Mouse (Mus musculus) layer of hippocampus, adult 9-10 months (tissue): Measurements from ENCODE around the gene Acsl5.

Experiments
- DNase-seq: peaks from one replicate; pipeline ENCODE4 v3.0.0; 2022; ENCODE audit warnings: low spot score

The Acsl5 gene

DNA sequence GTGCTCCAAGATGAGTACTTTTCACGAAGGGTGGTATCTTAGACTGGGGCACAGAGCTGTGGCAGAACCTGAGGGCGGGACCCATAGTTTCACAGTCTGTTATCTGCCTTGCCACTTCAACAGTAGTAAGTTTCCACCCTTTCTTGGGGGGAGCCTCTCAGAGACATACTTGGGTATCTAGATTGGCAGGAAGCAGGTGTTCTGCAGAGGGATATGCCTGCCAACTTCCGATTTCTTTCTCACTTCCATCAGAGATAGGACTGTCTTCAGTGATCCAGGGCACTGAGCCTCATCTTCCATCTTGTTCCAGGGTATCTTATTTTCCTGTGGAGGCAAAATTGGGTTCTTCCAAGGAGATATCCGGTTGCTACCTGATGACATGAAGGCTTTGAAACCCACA is 32.4 kb downstream of the Acsl5 start:
- DNase-seq: no peak

DNA sequence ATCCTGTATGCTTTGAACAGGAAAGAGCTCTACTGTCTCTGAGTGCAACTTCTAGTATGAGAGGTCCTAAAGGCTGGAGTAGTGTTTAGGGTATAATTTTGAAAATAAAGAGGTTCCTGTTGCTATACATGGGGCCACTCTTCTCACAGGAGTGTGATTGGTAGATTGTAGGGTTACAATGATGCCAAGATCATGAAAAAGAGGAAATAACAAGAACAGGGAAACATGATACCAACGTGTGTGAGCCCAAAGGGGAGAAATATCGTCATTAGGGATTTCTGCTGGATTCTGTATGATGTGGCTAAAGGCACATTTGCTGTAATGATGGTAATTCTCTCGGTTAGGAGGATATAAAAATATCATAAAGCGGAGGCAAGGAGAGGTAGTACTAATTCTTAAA is 34.3 kb downstream of the Acsl5 start:
- no peak for DNase-seq

DNA sequence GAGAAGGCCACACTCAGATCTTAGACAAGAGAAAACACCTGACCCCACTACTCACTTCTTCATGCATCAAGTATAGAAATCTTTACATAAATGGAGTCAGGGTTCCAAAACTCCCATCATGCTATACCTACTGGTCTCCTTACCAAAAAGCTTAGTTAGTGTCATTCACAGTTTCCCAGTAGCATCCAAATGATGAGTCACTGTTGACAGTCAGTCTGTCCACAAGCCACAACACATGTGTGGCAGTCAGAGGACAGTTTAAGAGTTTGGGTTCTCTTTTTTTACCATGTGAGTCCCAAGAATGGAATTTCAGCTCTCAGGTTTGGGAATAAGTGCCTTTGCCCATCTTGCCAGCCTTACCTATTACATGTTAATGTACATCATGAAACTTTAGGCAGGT is 37.2 kb downstream of the Acsl5 start:
- DNase-seq: no peak

DNA sequence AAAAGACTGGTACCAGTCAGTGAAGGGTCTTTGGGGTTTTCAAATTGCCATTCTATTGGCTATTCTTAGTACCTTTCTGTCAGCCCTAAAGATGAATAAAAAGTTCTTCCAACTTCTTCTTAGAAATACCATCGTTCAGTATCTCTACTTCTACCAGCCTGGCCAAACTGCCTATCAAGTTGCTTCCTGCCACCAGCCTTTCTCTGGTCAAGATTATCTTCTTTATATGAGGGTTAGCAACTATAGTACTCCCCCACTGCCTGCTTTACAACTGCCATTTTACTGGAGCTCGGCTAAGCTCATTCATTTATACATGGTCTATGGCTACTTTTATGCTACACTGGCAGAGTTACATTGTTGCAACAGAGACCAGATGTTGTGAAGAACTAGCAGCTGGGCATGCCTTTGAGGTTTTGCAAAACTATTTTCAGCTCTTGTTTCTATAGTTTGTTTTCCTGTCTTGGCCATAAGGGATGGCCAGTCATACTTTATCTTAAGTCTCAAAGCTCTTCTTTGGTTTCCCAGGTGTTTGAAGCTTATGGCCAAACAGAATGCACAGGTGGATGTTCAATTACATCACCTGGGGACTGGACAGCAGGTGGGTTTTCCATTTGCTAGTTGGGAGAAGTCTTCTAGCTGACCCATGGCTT is 39.0 kb downstream of the Acsl5 start:
- no peak for DNase-seq

DNA sequence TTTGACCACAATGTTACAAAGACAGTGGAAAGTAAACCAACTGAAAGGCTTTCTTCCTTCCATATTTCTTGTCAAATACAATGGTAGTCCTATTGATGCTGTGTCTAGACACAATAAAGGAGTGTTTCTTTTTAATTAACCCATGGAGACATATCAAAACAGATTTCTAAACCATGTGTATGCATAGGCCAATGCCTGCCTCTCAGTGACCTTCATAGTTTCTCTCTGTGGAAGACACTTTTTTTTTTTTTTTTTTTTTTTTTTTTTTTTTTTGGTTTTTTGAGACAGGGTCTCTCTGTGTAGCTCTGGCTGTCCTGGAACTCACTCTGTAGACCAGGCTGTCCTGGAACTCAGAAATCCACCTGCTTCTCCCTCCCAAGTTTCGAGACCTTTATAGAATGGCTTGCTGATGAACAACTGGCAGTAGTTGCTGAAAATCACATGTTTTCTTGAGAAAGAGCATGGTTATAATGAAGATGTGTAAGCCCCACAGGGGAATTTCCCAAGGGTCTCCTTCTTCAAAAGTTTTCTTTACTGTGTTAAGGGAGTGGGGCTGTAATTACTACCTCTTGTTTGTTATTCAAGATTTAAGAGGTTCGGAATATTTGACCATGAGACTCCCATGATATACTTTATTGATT is 40.6 kb downstream of the Acsl5 start:
- no peak for DNase-seq

DNA sequence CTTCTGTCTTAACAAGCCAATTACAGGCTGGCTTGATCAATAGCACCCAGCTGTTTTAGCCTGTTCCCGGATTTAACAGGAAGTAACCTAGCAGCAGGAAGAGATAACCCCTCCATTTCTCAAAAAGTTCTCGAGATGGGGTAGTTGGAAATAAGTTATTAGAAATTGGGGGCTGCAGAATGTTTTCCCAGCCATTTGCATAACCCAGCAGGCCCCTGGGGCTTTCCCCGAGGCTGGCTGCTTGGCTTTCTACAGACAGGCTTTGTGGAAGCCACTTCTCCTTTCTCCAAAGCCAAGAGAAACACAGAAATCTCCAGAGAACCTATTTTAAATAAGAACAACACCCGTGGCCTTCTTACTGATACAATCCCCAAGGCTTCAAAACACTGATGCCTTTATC is 41.4 kb downstream of the Acsl5 start:
- DNase-seq: no peak

DNA sequence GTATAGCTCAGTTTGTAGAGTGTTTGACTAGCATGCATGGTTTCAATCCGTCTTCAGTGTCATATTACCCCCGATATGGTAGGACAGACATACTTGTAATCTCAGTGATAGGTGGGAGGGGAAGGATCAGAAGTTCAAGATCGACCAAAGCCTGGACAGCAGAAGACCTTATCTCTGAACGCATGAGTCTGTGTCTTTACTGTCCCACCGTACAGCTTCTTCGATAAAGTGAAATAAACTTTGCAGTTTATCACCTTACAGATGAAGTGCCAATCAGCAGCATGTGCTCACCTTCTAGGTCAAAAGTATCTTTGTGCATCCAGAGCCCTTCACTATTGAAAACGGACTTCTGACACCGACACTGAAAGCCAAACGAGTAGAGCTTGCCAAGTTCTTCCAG is 43.3 kb downstream of the Acsl5 start:
- DNase-seq: no peak

DNA sequence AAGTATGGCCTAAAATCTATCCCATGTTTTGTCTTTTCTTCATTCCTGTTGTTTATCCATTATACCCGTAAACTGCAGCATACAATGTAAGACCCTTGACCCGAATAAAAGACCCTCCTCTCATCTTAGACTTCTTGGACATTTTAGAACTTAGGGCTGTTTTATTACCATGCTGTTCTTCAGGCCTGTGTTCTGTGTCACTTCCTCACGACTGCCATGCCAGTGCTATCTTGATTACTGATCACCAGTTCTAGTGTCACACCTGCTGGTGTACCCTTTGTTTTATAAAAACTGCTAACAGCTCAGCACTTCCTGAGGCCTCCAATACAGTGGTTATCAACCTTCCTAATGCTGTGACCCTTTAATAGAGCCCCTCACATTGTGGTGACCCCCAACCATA is 43.8 kb downstream of the Acsl5 start:
- DNase-seq: no peak

DNA sequence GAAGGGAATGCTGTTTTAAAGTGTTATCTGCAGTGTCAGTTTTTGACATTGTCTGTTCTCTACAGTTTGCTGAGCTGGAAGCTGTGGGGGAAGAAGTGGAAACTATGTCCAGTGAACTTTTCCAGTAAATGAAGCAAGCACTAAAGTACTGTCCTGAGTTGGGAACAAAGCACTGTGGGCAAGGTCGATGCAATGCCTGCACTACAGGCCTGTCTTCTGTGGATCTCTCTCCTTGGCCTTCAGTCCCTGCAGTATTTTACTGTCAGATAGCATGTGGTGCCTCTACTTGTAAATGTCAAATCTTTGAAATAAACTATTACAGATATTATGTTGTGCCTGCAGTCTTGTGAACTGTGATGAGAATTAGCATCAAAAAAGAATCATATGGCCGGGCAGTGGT is 44.6 kb downstream of the Acsl5 start:
- DNase-seq: no peak

DNA sequence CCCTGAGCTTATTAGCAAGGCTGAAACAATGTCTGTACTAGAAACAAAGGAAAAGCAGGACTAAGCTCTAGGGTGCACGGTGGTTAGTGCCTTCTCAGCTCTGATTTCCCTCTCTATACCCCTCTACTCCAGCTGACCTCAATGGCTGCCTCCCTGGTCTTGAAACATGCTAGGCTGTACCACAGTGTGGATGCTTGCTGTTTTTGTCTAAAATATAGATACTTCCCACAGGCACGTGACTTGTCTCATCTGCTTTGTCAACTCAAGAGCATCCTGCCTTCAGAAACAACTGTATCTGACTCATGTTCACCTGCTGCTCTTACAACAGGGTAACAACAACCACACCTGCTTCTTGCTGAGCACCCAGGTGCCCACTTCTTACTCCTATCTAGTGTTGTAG is 45.8 kb downstream of the Acsl5 start:
- DNase-seq: no peak

DNA sequence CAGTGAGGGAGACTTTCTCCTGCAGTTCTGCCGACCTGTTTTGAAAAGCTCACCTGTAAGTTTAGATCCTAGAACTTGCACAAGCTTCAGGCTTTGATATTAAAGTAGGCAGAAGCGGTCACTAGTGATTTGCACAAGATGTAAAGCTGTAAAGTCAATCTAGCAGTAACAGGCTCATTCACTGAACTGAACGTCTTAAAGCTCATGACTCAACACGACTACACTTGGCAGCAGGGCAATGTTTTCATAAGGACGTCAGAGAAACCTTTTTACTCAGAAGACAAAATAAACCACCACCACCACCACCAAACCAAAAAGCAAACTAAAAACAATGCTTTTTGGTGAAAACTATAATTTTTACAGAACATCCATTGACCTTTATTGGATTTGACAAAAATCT is 46.2 kb downstream of the Acsl5 start:
- DNase-seq: no peak

DNA sequence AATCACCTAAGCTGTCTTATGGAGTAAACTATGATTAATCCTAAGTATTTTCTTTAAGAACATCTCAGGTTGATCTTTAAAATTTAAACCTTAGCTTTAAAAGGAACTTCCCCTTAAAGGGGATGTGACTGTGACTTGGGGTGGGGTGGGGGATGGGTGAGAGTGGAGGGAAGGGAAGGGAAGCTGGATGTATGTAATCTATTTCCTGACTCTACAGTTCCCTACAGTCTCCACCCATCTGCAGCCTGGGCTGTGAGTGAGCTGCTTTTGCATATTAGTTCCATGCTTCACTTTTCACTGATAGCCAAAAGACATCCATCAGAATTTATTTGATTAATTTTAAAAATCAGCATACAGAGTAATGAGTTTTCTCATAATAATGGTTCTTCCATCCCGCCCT is 47.6 kb downstream of the Acsl5 start:
- no peak for DNase-seq

DNA sequence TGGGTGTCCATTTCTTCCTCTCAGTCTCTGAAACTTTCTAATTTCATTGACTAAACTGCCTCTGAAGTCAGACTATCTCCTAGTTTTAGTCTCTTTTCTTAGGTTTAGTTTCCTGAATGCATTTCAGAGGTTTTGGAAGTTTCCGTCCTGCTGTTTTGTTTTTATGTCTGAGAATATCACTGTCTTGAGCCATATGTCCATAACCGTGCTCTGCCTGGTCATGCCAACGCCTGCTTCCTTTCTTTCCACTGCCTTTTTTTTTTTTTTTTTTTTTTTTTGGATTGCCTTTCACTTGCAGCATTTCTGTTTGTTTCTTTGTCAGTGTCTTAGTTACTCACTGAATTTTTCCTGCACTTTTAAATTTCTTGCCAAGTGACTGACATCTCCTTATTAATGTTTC is 48.8 kb downstream of the Acsl5 start:
- DNase-seq: no peak

DNA sequence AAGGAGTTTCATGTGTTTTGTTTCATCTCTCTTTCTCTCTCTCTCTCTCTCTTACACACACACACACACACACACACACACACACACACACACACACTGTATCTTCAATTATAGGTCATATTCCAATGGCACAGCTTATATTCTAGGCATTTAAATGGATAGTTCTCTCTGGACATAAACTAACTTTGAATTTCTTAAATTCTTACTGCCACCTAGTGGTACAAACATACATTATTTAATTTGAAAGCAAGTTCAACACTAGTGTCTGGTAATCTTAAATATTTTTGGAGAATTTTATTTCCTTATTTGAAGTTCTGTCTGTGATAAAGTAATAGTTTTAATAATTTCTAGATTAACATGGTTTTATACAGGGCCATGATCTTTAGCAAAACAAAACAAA is 53.3 kb downstream of the Acsl5 start:
- DNase-seq: no peak

DNA sequence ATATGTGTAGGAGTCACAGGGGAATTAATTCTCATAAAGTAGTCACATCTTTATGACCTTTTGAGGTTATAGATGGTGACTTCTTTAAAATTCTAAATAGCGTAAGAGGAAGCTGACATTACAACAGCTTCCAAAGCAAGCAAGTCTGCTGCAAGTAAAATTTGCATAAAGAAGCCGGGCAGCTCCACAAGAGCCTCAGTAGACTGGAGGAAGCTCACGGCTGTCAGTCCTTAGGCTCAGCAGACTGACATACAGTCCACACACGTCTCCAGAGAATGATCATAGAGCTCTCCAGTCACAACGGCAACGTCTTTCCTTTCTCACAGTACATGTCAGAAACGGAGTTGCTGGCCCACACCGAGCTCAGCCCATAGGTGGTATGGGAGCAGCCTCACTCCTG is 60.1 kb downstream of the Acsl5 start:
- no peak for DNase-seq

DNA sequence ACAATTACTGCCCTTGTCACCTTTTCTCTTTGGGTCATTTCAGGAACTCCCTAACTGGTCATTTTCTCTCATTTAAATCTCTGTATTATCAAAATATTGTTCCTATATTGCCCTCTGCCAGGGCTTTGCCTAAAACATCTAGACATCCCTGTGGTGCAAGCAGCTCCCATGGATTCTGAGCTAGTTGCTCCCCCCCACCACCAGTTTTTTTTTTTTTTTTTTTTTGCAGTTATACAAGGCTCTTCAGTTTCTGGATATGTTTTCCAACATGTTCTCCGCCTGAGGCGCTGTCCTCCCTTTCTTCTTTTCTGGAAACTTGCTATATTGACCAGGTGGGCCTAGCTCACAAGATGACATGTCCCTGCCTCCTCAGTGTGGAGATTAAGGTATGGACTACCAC is 61.9 kb downstream of the Acsl5 start:
- DNase-seq: no peak

DNA sequence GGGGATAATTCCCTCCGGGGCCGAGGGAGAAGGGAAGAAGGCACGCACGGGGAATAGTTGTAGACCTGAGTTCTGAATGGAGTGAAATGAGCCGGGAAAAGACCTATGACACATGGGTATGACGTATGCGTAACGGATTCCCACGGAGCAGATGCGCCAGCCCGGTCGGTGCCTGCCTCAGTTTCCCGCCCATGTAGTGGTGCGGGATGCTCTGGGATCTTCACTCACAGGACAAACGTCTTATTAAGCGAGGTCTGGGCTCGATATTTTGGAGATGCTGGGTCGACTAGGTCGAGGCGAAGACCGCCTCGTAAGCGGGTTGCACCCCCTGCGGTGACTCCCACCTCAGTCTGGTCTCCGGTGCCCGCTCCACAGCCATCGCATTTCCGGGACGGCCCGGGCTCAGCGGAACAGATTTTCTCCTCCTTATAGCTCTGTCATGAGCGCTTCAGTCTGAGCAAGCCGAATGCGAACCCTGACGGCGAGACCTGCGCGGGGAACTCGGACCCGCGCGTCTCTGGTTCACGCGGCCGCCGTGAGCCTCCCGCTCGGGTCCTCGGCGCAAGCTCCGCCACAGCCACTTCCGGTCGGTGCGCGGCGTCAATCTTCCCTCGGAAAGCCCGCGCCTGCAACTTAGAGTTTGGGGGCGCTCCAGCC is 63.8 kb downstream of the Acsl5 start, which contains the start of gene Zdhhc6:
Gene Zdhhc6 (minus strand): TSS at position 581 of the 657 bp plus-strand sequence.
- DNase-seq: peak; percentile 35

DNA sequence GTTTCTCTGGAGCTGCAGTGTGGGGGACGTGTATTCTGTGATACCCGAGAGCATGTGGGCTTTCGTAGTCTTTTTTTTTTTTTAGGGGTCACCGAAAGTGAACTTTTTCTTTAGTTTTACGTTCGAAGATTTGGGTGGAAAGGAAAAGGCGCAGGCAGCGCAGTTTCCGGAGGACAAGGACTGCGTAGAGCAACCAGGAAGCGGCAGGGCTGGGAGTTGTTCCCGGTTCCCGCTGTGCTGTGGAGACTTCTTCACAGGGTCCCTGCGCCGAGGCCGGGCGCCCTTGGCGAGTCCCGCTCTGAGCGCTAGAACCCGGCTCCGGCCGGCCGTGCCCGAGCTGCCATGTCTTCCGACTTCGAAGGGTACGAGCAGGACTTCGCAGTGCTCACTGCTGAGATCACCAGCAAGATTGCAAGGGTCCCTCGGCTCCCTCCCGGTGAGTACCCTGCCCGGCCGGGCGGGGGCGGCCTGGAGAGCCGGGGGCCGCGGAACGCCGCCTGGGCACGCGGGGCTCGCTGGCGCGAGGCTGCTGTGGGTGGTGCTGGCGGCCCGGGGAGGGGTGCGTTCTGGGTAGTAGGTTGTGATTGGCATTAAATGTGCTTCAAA is 64.5 kb downstream of the Acsl5 start, which contains the start of gene Vti1a:
Gene Vti1a (plus strand): TSS at position 187 of the 606 bp plus-strand sequence.
- peak; percentile 59 for DNase-seq

DNA sequence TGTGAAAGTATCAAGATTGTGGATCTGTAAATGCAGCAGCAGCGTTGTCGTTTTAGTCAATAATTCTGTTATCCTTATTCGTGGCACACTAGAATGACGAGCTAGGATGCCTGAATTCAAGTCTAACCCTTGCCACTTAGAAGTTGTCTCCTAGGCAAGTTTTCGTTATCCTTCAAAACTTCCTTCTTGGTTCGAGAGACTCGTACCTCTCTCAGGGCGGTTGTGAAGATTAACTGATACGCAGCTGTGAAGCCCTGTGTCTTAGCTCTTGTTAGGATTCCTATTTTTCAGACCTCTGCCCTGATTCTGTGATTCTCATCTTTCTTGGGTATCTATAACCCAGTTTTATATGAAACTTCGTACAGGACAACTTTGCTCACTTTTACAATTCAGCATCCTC is 65.2 kb downstream of the Acsl5 start:
- DNase-seq: no peak

DNA sequence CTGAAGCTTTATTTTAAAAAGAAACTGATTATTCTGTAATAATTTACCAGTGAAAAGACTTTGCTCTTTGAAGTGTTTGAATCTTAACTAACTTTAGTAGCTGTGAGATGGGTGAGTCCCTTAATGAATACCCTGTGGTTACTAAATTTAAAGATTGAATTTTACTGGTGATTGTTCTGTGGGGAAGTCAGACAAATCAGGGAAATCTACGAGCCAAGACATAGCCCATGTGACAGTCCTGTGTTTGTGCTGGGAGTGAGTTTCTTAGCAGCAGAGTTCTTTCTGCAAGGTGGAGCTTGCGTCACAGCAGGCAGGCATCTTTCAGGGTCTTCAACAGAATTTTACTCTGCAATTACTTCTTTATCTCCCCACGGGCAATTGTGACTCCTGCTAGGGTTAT is 67.3 kb downstream of the Acsl5 start:
- no peak for DNase-seq

DNA sequence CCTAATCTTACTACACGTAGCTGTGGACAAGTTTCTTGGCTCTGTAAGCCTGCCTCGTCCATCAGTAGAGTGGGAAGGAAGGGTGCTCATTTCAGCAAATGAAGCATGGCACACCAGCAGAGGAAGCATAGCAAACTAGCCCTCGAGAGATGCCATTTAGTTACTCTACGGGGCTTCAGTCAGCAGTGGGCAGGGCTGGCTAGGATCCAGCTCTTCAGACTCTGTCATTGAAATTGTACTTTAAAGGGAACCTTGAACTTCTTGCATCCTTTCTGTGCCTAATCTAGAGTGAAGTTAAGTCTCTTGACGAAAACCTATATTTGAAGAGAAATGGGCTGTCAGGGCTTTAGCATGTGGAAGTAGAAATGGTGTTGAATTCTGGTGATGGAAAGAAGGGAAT is 67.8 kb downstream of the Acsl5 start:
- no peak for DNase-seq

DNA sequence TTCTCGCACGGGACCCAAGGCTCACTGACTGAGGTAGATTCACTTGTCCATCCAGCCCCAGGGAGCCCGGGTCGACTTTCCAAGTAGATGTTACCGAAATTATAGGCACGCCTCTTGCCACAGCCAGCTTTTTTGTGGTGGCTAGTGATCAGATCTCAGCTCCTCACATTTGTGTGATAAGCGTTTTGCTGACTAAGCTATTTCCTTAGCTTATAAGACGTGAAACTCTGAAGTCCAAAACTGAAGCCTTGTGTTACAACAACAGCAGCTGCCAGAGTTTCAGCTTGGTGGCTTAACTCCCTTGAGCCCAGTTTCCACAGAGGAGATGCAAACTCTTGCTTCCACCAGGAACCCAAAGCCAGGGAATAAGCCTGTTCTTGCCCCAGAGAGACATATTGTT is 70.9 kb downstream of the Acsl5 start:
- no peak for DNase-seq

DNA sequence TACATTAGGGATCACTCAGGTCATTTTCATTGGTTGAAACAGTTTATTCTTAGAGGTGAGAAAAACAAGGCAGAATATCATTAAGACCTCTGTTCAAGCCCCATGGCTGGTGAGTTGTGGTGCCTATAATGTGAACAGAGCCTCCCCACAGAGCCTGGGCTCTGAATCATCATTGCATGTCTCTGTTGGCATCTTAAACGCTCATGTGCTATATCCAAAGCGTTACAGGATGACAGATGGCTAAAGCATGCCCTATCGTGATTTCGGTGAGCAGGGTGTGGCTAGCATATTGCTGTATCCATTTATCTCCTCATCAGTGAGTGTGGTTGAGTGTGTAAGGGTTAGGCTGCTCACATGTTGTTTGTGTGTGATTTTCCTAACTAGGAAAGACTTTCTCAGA is 75.8 kb downstream of the Acsl5 start:
- DNase-seq: no peak
